Mouse (Mus musculus) urinary bladder, adult 2 months (tissue): ENCODE results near the gene Col23a1. TPM values are rescaled to one million over a fixed set of nuclear protein-coding genes. Genes with fewer than 3 reads are reported as not detected.
A peak's percentile ranks its signal among the peaks of the same experiment; 100 is the strongest.

ENCODE experiments used
- DNase-seq: peaks from one replicate; pipeline ENCODE4 v3.0.0; 2022; ENCODE audit warnings: low spot score
- polyA plus RNA-seq: library from polyadenylated mRNA; depleted of rRNA; stranded (reverse); fragments of >200 nt; gene quantifications from 2 replicates; pipeline ENCODE4 v1.2.3, GENCODE M21; 2012

Gene Col23a1
- polyA plus RNA-seq, 1 experiment, result 2.6 TPM

DNA sequence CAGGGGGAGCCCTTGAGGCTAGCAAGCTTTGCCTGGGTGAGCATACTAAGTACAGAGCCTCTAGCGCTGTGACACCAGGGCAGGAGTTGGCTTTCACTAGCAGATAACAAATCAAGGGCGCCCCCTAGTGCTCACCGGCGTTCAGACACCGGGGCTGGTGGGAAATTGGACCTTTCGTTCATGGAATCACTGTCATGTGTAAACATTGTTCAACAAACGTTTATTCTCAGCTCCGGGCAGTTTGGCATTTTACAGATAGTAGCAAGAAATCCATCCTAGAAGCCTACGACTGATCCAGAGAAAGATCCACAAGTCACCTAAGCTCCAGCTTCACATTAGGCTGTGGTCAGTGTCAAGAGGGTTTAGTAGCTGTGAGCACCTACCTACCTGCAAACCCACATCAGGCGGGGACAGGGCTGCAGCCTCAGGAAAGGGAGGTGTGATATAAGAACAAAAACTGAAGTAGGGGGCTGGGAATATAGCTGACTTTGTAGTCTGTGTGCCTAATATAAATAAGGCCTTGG lies 250.1 kb downstream of the Col23a1 start:
- DNase-seq, result peak; percentile 78

- no peak for DNase-seq
Observed at GRCm38 (mm10) chr11:51542424-51542823, 252.7 kb downstream of the Col23a1 start.

GRCm38 (mm10) chr11:51543487-51544050 lies 253.8 kb downstream of the Col23a1 start:
- no peak for DNase-seq

- no peak for DNase-seq
Observed at GRCm38 (mm10) chr11:51544413-51544812, 254.7 kb downstream of the Col23a1 start.

GRCm38 (mm10) chr11:51545811-51546210 lies 256.1 kb downstream of the Col23a1 start:
- no peak for DNase-seq

DNA sequence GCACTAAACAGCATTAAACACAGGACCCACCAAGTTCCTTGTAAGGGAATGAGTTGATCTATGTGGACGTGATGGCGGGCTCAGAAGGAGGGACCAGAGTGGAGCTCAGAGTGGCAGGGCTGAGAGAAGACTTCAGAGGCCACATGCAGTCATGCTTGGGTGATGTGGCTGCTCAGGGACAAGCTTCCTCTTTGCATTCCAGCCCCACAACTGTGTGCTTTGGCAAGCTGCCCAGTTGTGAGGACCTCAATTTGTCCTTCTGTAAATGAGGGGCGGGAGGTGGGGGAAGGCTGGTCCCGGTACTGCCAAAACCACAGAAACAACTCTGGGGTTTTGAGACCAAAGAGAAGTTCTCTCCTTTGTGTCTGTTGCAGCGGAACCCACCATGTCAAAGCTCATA lies 261.5 kb downstream of the Col23a1 start:
- DNase-seq, result no peak

GRCm38 (mm10) chr11:51552091-51552490 lies 262.4 kb downstream of the Col23a1 start:
- DNase-seq, result no peak

DNA sequence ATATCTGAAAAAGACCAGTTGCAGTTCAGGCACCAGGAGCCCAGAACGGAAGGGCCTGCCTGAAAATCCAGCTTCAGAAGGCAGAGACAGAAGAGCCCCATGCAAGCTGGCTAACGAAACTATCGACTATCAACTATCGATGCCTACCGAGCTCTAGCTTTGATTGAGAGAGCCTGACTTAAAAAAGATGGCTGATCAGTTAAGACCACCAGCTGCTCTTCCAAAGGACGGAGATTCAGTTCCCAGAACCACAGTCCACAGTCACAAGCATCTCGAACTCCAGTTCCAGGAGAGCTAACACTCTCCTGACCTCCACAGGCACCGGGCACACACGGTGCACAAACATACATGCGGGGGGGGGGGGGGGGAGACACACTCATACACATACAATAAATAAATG lies 264.9 kb downstream of the Col23a1 start:
- no peak for DNase-seq

- no peak for DNase-seq
Observed at GRCm38 (mm10) chr11:51555066-51555465, 265.3 kb downstream of the Col23a1 start.

DNA sequence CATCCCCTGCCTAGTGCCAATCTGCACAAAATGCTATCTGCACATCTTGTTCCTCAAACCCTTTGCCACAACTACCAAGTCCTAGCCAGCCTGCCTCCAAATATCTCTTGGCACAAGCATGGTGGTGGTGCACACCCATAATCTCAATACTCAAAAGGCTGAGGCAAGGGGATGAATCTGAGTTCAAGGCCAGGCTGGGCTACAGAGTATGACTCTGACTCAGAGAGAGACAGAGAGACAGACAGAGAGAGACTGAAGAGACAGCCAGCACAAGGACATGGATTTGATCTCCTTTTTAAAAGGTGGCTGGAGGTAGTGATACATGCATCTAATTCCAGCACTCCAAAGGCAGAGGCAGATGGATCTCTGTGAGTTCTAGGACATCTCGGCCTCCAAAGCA lies 273.6 kb downstream of the Col23a1 start:
- DNase-seq, result no peak

GRCm38 (mm10) chr11:51565062-51565461 lies 275.3 kb downstream of the Col23a1 start:
- no peak for DNase-seq

GRCm38 (mm10) chr11:51565951-51566350 lies 276.2 kb downstream of the Col23a1 start:
- DNase-seq, result no peak

DNA sequence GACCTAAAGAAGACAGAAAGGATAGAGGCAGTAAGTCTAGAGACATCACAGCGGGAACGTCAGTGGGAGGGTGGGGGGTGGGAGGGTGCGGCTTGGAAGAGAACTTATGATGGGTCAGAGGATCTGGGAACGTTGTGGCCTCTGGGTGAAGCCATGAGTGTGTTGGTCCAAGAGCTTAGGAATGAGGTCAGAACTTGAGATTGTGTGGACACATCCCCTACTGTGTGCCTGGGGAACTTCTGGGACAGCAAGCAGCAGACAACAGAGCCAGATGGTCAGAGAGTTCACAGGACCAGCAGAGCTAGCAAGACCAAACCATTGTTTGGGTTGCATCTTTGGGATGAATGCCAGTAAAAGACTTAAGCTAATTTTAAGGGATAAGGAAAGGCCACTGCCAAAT lies 279.1 kb downstream of the Col23a1 start:
- DNase-seq, result no peak

DNA sequence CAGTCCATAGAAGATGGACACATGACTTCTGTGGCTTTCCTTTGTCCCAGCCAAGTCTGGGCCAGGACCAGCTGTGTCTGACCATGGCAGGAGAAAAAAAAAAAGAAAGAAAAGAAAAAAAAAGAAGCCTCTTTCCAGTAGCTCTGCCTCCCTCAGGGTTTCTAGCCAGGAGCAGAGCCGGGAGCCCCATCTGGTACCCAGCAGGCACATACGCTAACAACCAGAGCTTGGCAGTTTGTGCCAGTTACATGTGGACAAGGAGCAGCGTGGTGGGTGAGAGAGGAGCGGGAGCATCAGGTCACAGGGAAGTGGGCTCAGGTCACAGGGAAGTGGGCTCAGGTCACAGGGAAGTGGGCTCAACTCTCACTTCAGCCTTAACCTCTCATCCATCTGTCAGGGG lies 286.7 kb downstream of the Col23a1 start:
- DNase-seq, result no peak

- no peak for DNase-seq
Observed at GRCm38 (mm10) chr11:51577587-51577986, 287.9 kb downstream of the Col23a1 start.

- no peak for DNase-seq
Observed at GRCm38 (mm10) chr11:51579024-51579423, 289.3 kb downstream of the Col23a1 start.

- DNase-seq, result no peak
Observed at GRCm38 (mm10) chr11:51582713-51583112, 293.0 kb downstream of the Col23a1 start.

GRCm38 (mm10) chr11:51584057-51584430 lies 294.3 kb downstream of the Col23a1 start:
- DNase-seq, result no peak

GRCm38 (mm10) chr11:51584431-51585248 lies 294.9 kb downstream of the Col23a1 start, which contains the start of gene Phykpl:
Gene Phykpl (plus strand): TSS chr11:51584757.
- DNase-seq, result peak; percentile 94

GRCm38 (mm10) chr11:51585608-51586252 lies 296.0 kb downstream of the Col23a1 start:
- no peak for DNase-seq

- no peak for DNase-seq
Observed at GRCm38 (mm10) chr11:51586411-51586810, 296.7 kb downstream of the Col23a1 start.

DNA sequence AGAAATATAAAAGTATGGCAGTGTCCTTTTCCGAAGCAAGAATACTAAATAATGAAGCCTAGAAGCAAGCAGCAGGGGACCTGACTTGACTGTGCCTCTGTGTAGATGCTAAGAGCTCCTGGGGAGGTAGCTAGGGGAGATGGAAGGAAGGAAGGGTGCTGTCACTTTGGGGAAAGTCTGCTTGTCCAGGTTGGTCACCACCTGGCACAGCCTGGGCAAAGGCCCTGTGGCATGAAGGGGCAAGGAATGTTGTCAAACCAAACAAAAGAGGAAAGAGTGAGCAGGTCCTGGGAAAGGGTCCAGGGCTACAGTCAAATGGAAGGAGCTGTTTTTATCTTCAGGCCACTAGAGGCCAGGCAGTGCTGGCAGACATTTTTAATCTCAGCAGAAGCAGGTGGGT lies 297.3 kb downstream of the Col23a1 start:
- no peak for DNase-seq

DNA sequence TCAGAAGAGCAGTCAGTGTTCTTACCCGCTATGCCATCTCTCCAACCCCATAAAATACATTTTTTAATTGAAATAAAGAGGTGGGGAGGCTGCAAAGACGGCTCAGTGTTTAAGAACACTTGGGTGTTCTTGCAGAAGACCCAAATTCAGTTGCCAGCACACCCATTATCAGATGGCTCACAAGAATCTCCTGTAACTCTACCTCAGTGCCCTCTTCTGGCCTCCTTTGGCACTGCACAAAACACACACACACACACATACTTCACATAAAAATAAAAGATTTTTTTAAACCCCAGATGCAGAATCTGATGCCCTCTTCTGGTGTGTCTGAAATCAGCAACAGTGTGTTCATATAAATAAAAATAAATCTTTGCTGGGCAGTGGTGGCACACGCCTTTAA lies 299.1 kb downstream of the Col23a1 start:
- no peak for DNase-seq
